8 mouse cellular contexts compared by ENCODE assay signal in the genomic region with DNA sequence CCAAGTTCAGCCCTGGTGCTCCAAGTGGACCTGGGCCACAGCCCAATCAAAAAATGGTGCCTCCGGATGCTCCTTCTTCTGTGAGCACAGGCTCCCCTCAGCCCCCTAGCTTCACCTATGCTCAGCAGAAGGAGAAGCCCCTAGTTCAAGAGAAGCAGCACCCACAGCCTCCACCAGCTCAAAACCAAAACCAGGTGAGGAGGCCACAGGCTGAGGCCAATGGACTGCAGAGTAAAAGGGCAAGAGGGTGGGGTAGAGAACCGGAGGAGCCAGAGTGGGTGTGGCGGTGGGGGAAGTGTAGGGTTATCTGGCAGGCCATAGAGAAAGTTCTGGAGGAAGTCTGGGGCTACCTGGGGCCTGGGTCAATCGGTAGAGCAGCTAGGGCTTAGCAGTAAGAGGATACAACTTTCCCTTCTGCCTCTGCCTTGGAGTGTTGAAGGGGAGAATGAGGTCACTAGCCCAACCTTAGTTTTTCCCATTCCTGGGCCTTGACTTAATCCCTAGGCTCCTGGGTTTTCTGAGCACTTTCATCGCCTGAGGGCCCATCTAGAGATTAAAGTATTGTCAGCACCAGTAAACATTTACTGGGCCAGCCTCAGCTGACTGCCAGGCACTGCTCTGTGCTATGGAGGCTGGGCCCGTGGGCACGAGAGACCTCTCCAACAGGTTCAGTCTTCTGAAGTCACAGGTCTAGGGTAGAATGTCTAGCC. TPM values are rescaled to one million over a fixed set of nuclear protein-coding genes. Genes with fewer than 3 reads are reported as not detected.
DNase-seq lines count a peak whose midpoint lies in the region; ATAC-seq lines count a peak whose summit lies in the region.

No protein-coding gene starts in this region.

- DNase-seq in kidney, adult 9 months: peak; percentile 44
- no peak for DNase-seq in kidney, postnatal 10 days
- no peak for DNase-seq in limb, embryonic 10.5 days (ENCODE audit: low spot score)
- no peak for DNase-seq in cerebellum, adult 9-10 months
- no peak for DNase-seq in Muller cell, postnatal 12 days (ENCODE audit: inconsistent ontology term)

- WGBS in embryonic facial prominence, embryonic 15.5 days: 79% methylated on average over 7 of the region's 7 CpGs
- WGBS in limb, embryonic 10.5 days: 81% methylated on average over 7 of the region's 7 CpGs
- 82% methylated on average over 7 of the region's 7 CpGs for WGBS in midbrain, embryonic 15.5 days

- H3K9me3 ChIP-seq in embryonic facial prominence, embryonic 15.5 days (replicated peaks): no peaks in the 10 kb centered on the region
- no peaks in the 10 kb centered on the region for H3K9me3 ChIP-seq in limb, embryonic 10.5 days (replicated peaks)
- no peaks in the 10 kb centered on the region for H3K9me3 ChIP-seq in midbrain, embryonic 15.5 days

- H3K4me2 ChIP-seq in embryonic facial prominence, embryonic 15.5 days (replicated peaks): peak overlapping the region; percentile 88
- peak overlapping the region; percentile 95 for H3K4me2 ChIP-seq in midbrain, embryonic 15.5 days

- H3K36me3 ChIP-seq in embryonic facial prominence, embryonic 15.5 days: peaks cover 30% of the 10 kb centered on the region
- peaks cover 57% of the 10 kb centered on the region for H3K36me3 ChIP-seq in limb, embryonic 10.5 days
- H3K36me3 ChIP-seq in midbrain, embryonic 15.5 days (replicated peaks): no peaks in the 10 kb centered on the region; the same call in 1 of the 2 replicates

- no peak overlapping the region for H3K9ac ChIP-seq in embryonic facial prominence, embryonic 15.5 days
- H3K9ac ChIP-seq in midbrain, embryonic 15.5 days: no peak overlapping the region

- H3K4me3 ChIP-seq in embryonic facial prominence, embryonic 15.5 days (replicated peaks): peak overlapping the region; percentile 81
- H3K4me3 ChIP-seq in limb, embryonic 10.5 days: peak overlapping the region; percentile 90
- H3K4me3 ChIP-seq in midbrain, embryonic 15.5 days: no peak overlapping the region

- peaks cover 50% of the 10 kb centered on the region for H3K4me1 ChIP-seq in embryonic facial prominence, embryonic 15.5 days
- peaks cover 36% of the 10 kb centered on the region for H3K4me1 ChIP-seq in limb, embryonic 10.5 days
- H3K4me1 ChIP-seq in midbrain, embryonic 15.5 days: peaks cover 38% of the 10 kb centered on the region

- no peaks in the 10 kb centered on the region for H3K27me3 ChIP-seq in embryonic facial prominence, embryonic 15.5 days
- H3K27me3 ChIP-seq in limb, embryonic 10.5 days (ENCODE audit: low read depth, poor library complexity, severe bottlenecking): no peaks in the 10 kb centered on the region
- no peaks in the 10 kb centered on the region for H3K27me3 ChIP-seq in midbrain, embryonic 15.5 days (replicated peaks)

- peak overlapping the region; percentile 11; the same call in 1 of the 2 replicates for H3K27ac ChIP-seq in embryonic facial prominence, embryonic 15.5 days (replicated peaks)
- no peak overlapping the region for H3K27ac ChIP-seq in limb, embryonic 10.5 days
- no peak overlapping the region for H3K27ac ChIP-seq in midbrain, embryonic 15.5 days

- no peak for ATAC-seq in embryonic facial prominence, embryonic 15.5 days (ENCODE audit: insufficient number of reproducible peaks, low FRiP score, low TSS enrichment, low read depth)
- no peak for ATAC-seq in midbrain, embryonic 15.5 days (replicated peaks)
- ATAC-seq in frontal cortex, adult (ENCODE audit: low TSS enrichment): no peak

RNA-seq across cellular contexts. Expression of a gene that starts 2.5 kb away (rescaled TPM):
- 127 and 131 TPM in 2 replicates for polyA plus RNA-seq in embryonic facial prominence, embryonic 15.5 days (2015; fragmentation: Nextera tagmentation; extraction: Ambion mirVana)
- polyA plus RNA-seq in limb, embryonic 10.5 days (2016; fragmentation: Nextera tagmentation; extraction: Ambion mirVana): 115 and 126 TPM in 2 replicates
- 54.9 and 56.0 TPM in 2 replicates for polyA plus RNA-seq in midbrain, embryonic 15.5 days (2015; fragmentation: Nextera tagmentation; extraction: Ambion mirVana)

RNA-seq across cellular contexts. Expression of a gene that starts 21.1 kb away (rescaled TPM):
- polyA plus RNA-seq in embryonic facial prominence, embryonic 15.5 days (2015; fragmentation: Nextera tagmentation; extraction: Ambion mirVana): 19.5 and 21.6 TPM in 2 replicates
- polyA plus RNA-seq in limb, embryonic 10.5 days (2016; fragmentation: Nextera tagmentation; extraction: Ambion mirVana): 7.2 and 7.7 TPM in 2 replicates
- polyA plus RNA-seq in midbrain, embryonic 15.5 days (2015; fragmentation: Nextera tagmentation; extraction: Ambion mirVana): 0.37 and 0.43 TPM in 2 replicates

RNA-seq across cellular contexts. Expression of a gene that starts 27.5 kb away (rescaled TPM):
- 0.23 and 0.24 TPM in 2 replicates for polyA plus RNA-seq in embryonic facial prominence, embryonic 15.5 days (2015; fragmentation: Nextera tagmentation; extraction: Ambion mirVana)
- 0.44 and 0.65 TPM in 2 replicates for polyA plus RNA-seq in limb, embryonic 10.5 days (2016; fragmentation: Nextera tagmentation; extraction: Ambion mirVana)
- 7.4 and 8.0 TPM in 2 replicates for polyA plus RNA-seq in midbrain, embryonic 15.5 days (2015; fragmentation: Nextera tagmentation; extraction: Ambion mirVana)

RNA-seq across cellular contexts. Expression of a gene that starts 48.1 kb away (rescaled TPM):
- polyA plus RNA-seq in embryonic facial prominence, embryonic 15.5 days (2015; fragmentation: Nextera tagmentation; extraction: Ambion mirVana): not detected in 2 replicates
- not detected in 2 replicates for polyA plus RNA-seq in limb, embryonic 10.5 days (2016; fragmentation: Nextera tagmentation; extraction: Ambion mirVana)
- polyA plus RNA-seq in midbrain, embryonic 15.5 days (2015; fragmentation: Nextera tagmentation; extraction: Ambion mirVana): not detected in 2 replicates

RNA-seq across cellular contexts. Expression of a gene that starts 53.3 kb away (rescaled TPM):
- not detected in 2 replicates for polyA plus RNA-seq in embryonic facial prominence, embryonic 15.5 days (2015; fragmentation: Nextera tagmentation; extraction: Ambion mirVana)
- polyA plus RNA-seq in limb, embryonic 10.5 days (2016; fragmentation: Nextera tagmentation; extraction: Ambion mirVana): not detected in 2 replicates
- not detected in 2 replicates for polyA plus RNA-seq in midbrain, embryonic 15.5 days (2015; fragmentation: Nextera tagmentation; extraction: Ambion mirVana)
